Mouse (Mus musculus) olfactory bulb, adult 2 months (tissue): Measurements from ENCODE around the gene Sec24d.

Experiments
- CTCF ChIP-seq: fragments of 200-500 bp; IDR thresholded peaks from 2 replicates; pipeline ENCODE4 v1.5.1; 2012; ENCODE audit warnings: low read depth, mild to moderate bottlenecking, low read length, moderate library complexity; ENCODE audit not compliant: insufficient read depth
- POLR2A ChIP-seq: fragments of 200-500 bp; IDR thresholded peaks from 2 replicates; pipeline ENCODE4 v1.6.1; 2012; ENCODE audit warnings: mild to moderate bottlenecking, low read depth, low read length, moderate library complexity; ENCODE audit not compliant: insufficient read depth

GRCm38 (mm10) chr3:123333055-123333424, 65.8 kb downstream of the Sec24d start:
- TF ChIP-seq CTCF (no peak), POLR2A (no peak)
